22 mouse cellular contexts compared by ENCODE assay signal in the genomic region with DNA sequence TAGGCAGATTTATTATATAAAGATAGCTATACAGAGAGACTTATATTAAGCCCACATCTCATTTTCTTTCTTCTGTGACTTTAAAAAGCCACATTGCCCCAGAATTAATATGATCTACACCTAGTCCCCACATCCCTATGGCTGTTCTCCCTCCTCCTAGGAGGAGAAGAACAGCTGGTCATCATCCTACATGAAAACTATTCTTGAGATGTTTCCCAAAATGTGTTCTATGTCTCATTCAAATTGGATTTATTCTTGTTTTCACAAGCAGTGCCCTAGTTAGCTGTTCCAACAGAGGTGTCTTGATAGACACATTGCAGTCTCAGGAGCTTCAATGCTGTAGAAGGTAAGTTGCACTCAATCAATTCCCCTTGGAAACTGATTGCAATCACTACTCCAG.
"Had no signal": no experiment of that assay in that cellular context is flagged by ENCODE, and none has a peak within 500 bp of the region (broad histone marks: within the 10 kb centered on the region; RNA-seq: fewer than 3 reads in every experiment).

No protein-coding gene starts in this region.

- H3K4me1 ChIP-seq: limb, embryonic 10.5 days; limb, embryonic 13.5 days; liver, embryonic 12.5 days; liver, embryonic 15.5 days; lung, embryonic 15.5 days; megakaryocyte, embryonic 14.5 days; midbrain, embryonic 10.5 days; midbrain, embryonic 13.5 days; neural tube, embryonic 13.5 days had no signal

- DNase-seq: kidney, adult 2 months; kidney, postnatal 25 days; liver; lung, adult 18-20 months; lung, postnatal 10 days; lung, postnatal 36 days; retina, postnatal 1 day; right cerebral cortex, postnatal 4 days; thymus, postnatal 25 days had no signal

- H3K36me3 ChIP-seq: limb, embryonic 10.5 days; limb, embryonic 13.5 days; liver, embryonic 12.5 days; liver, embryonic 15.5 days; lung, embryonic 15.5 days; midbrain, embryonic 10.5 days; midbrain, embryonic 13.5 days; neural tube, embryonic 13.5 days had no signal

- H3K9me3 ChIP-seq: limb, embryonic 10.5 days; limb, embryonic 13.5 days; liver, embryonic 12.5 days; liver, embryonic 15.5 days; lung, embryonic 15.5 days; megakaryocyte, embryonic 14.5 days; midbrain, embryonic 10.5 days; midbrain, embryonic 13.5 days; neural tube, embryonic 13.5 days had no signal

- H3K27ac ChIP-seq: kidney, postnatal 0 days; limb, embryonic 10.5 days; limb, embryonic 13.5 days; liver, embryonic 12.5 days; liver, embryonic 15.5 days; lung, embryonic 15.5 days; midbrain, embryonic 10.5 days; midbrain, embryonic 13.5 days; neural tube, embryonic 13.5 days had no signal

- H3K4me3 ChIP-seq: limb, embryonic 10.5 days; limb, embryonic 13.5 days; liver, embryonic 12.5 days; liver, embryonic 15.5 days; lung, embryonic 15.5 days; megakaryocyte, embryonic 14.5 days; midbrain, embryonic 10.5 days; midbrain, embryonic 13.5 days; myocyte; neural tube, embryonic 13.5 days had no signal

- H3K27me3 ChIP-seq: limb, embryonic 13.5 days; liver, embryonic 12.5 days; liver, embryonic 15.5 days; lung, embryonic 15.5 days; megakaryocyte, embryonic 14.5 days; midbrain, embryonic 13.5 days; neural tube, embryonic 13.5 days had no signal

- ATAC-seq: intestine, postnatal 0 days; liver, embryonic 12.5 days; midbrain, embryonic 13.5 days; midbrain, embryonic 16.5 days had no signal

- H3K4me2 ChIP-seq: limb, embryonic 13.5 days; liver, embryonic 12.5 days; liver, embryonic 15.5 days; lung, embryonic 15.5 days; midbrain, embryonic 13.5 days; neural tube, embryonic 13.5 days had no signal

- H3K9ac ChIP-seq: limb, embryonic 13.5 days; liver, embryonic 12.5 days; liver, embryonic 15.5 days; lung, embryonic 15.5 days; midbrain, embryonic 13.5 days; neural tube, embryonic 13.5 days had no signal
